In the genomic region with DNA sequence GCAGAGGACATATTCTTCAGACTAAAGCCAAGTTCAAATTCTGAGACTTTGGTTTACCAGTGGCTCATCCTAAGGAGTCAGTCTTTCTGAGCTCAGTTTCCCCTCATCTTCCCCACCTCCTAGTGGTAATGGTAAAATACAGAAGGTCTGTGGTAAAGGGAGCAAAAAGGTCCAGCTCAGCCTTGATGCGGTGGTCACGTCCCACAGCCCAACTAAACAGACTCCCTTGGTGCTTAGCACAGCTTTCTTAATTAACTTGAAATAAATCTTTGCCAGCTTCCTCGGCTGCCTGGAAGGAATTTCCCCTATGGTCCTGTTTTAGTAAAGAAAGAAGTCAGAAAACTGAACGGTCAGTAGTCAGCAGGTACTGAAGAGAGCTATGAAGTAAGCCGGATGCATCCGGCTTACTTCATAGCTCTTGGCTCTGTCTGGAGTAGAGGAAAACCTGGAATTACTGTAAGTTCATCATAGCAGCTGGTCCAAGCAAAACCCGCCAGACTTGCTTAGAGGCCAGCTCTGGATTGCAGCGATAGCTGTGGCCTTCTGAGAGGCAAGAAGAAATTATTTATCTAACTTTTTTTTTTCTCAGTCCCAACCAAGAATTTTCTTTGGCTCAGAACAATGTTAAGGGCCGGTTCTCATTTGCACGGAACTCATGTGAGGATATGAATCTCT, we compare ENCODE assay signal across 8 mouse cellular contexts.
A peak's percentile ranks its signal among the peaks of the same experiment; 100 is the strongest.
DNase-seq lines count a peak whose midpoint lies in the region; ATAC-seq and TF ChIP-seq lines count a peak whose summit lies in the region.

No protein-coding gene starts in this region.

- no peaks in the 10 kb centered on the region for H3K79me2 ChIP-seq in heart, adult 2 months (replicated peaks; ENCODE audit: control insufficient read depth, insufficient read depth, low read length)

- H3K9me3 ChIP-seq in heart, embryonic 11.5 days (replicated peaks; ENCODE audit: control insufficient read depth, low read length): no peaks in the 10 kb centered on the region
- H3K9me3 ChIP-seq in heart, embryonic 15.5 days (replicated peaks): no peaks in the 10 kb centered on the region
- H3K9me3 ChIP-seq in limb, embryonic 13.5 days: no peaks in the 10 kb centered on the region

- no peak overlapping the region for H3K4me2 ChIP-seq in heart, embryonic 11.5 days
- no peak overlapping the region for H3K4me2 ChIP-seq in heart, embryonic 15.5 days
- H3K4me2 ChIP-seq in limb, embryonic 13.5 days (replicated peaks): no peak overlapping the region

- intact Hi-C loops in heart, adult 2 months (cut with DNase I): no loop called here

- peak; percentile 42 to 54 for DNase-seq in heart, adult 2 months
- DNase-seq in brain, embryonic 14.5 days (ENCODE audit: low read depth): peak; percentile 74
- no peak for DNase-seq in right cerebral cortex, postnatal 14 days
- no peak for DNase-seq in cerebellum, adult 9-11 months
- no peak for DNase-seq in spleen, postnatal 4 days (ENCODE audit: low spot score in 2 of 2)

- no peak for TF ChIP-seq CTCF in heart, adult 2 months (IDR thresholded peaks at IDR 0.05)
- TF ChIP-seq CTCF in brain, embryonic 14.5 days (IDR thresholded peaks at IDR 0.05; ENCODE audit: borderline replicate concordance, extremely low read depth, insufficient read depth, insufficient read length): no peak

- no peak overlapping the region for H3K27ac ChIP-seq in heart, adult 2 months
- no peak overlapping the region for H3K27ac ChIP-seq in heart, embryonic 11.5 days (ENCODE audit: low read depth, low read length)
- peak overlapping the region; percentile 49 for H3K27ac ChIP-seq in heart, embryonic 15.5 days
- no peak overlapping the region for H3K27ac ChIP-seq in limb, embryonic 13.5 days

- ATAC-seq in heart, embryonic 11.5 days (replicated peaks; ENCODE audit: insufficient number of reproducible peaks, low FRiP score, low TSS enrichment): no peak
- peak; percentile 50; the same call in 1 of the 2 replicates for ATAC-seq in heart, embryonic 15.5 days (replicated peaks; ENCODE audit: insufficient number of reproducible peaks, insufficient read depth, low FRiP score, low read depth)
- peak; percentile 75; the same call in 1 of the 2 replicates for ATAC-seq in limb, embryonic 13.5 days (ENCODE audit: low FRiP score, low read depth)

- H3K4me3 ChIP-seq in heart, adult 2 months: no peak overlapping the region
- no peak overlapping the region for H3K4me3 ChIP-seq in heart, embryonic 11.5 days (ENCODE audit: low read depth, low read length)
- H3K4me3 ChIP-seq in heart, embryonic 15.5 days: no peak overlapping the region
- no peak overlapping the region for H3K4me3 ChIP-seq in limb, embryonic 13.5 days

- no peak for TF ChIP-seq EP300 in heart, adult 2 months (IDR thresholded peaks at IDR 0.05; ENCODE audit: insufficient read depth, low read depth, low read length)

- 60% methylated on average over 10 of the region's 10 CpGs for WGBS in heart, adult 2 months
- 80% methylated on average over 10 of the region's 10 CpGs for WGBS in heart, embryonic 11.5 days (ENCODE audit: insufficient replicate concordance)
- 65% methylated on average over 10 of the region's 10 CpGs for WGBS in heart, embryonic 15.5 days
- WGBS in limb, embryonic 13.5 days: 47% methylated on average over 10 of the region's 10 CpGs

- peaks cover 6% of the 10 kb centered on the region for H3K4me1 ChIP-seq in heart, adult 2 months (ENCODE audit: control insufficient read depth, insufficient read depth, low read length)
- H3K4me1 ChIP-seq in heart, embryonic 11.5 days (ENCODE audit: control insufficient read depth, insufficient read depth, low read length): peaks cover 4% of the 10 kb centered on the region
- peaks cover 20% of the 10 kb centered on the region for H3K4me1 ChIP-seq in heart, embryonic 15.5 days (replicated peaks)
- H3K4me1 ChIP-seq in limb, embryonic 13.5 days: peaks cover 18% of the 10 kb centered on the region

- no peak for TF ChIP-seq POLR2A in heart, adult 2 months (IDR thresholded peaks at IDR 0.05; ENCODE audit: insufficient read depth, low read depth, low read length)
- no peak for TF ChIP-seq POLR2A in brain, embryonic 14.5 days (IDR thresholded peaks at IDR 0.05; ENCODE audit: borderline replicate concordance, extremely low read depth, insufficient read depth, insufficient read length, poor library complexity, severe bottlenecking)

- no peaks in the 10 kb centered on the region for H3K36me3 ChIP-seq in heart, adult 2 months (ENCODE audit: control insufficient read depth, insufficient read depth, low read length)
- no peaks in the 10 kb centered on the region for H3K36me3 ChIP-seq in heart, embryonic 11.5 days (ENCODE audit: control insufficient read depth, insufficient read depth, low read length)
- no peaks in the 10 kb centered on the region for H3K36me3 ChIP-seq in heart, embryonic 15.5 days
- no peaks in the 10 kb centered on the region for H3K36me3 ChIP-seq in limb, embryonic 13.5 days

- no peaks in the 10 kb centered on the region for H3K27me3 ChIP-seq in heart, adult 2 months (ENCODE audit: control insufficient read depth, insufficient read depth, low read length)
- no peaks in the 10 kb centered on the region for H3K27me3 ChIP-seq in heart, embryonic 11.5 days (ENCODE audit: control insufficient read depth, insufficient read depth, low read length)
- H3K27me3 ChIP-seq in heart, embryonic 15.5 days: no peaks in the 10 kb centered on the region
- H3K27me3 ChIP-seq in limb, embryonic 13.5 days: no peaks in the 10 kb centered on the region

- no peak overlapping the region for H3K9ac ChIP-seq in heart, adult 2 months (ENCODE audit: low read depth, low read length)
- H3K9ac ChIP-seq in heart, embryonic 11.5 days (ENCODE audit: low read depth, low read length): no peak overlapping the region
- no peak overlapping the region for H3K9ac ChIP-seq in heart, embryonic 15.5 days
- H3K9ac ChIP-seq in limb, embryonic 13.5 days: no peak overlapping the region

Comparison
In these comparisons a context has a peak if more than half of its experiments do, and no peak if none do; other contexts are left out.
1. DNase-seq: peak in heart, adult 2 months (2 of 2) and brain, embryonic 14.5 days (single experiment); none in right cerebral cortex, postnatal 14 days (single experiment), cerebellum, adult 9-11 months (single experiment) and spleen, postnatal 4 days (0 of 2).